Mouse (Mus musculus) right cerebral cortex, postnatal 14 days (tissue): Measurements from ENCODE around the gene Vmn1r218.
"Not testable (repeated sequence)": the region's sequence is repeated elsewhere in the genome, so short reads cannot be mapped to it uniquely, and the experiment has no call there.

ENCODE experiments used
- DNase-seq: peaks from one replicate; pipeline ENCODE4 v3.0.0; 2022

Gene Vmn1r218

GRCm38 (mm10) chr13:23133099-23133498 is at the start of gene Vmn1r218:
Gene Vmn1r218, plus strand, starts transcription at chr13:23133155.
- no peak for DNase-seq

- no peak for DNase-seq
These were observed 38.6 kb upstream of the Vmn1r218 start for GRCm38 (mm10) chr13:23094386-23094785.

GRCm38 (mm10) chr13:23118126-23118525 is 14.8 kb upstream of the Vmn1r218 start, which contains the start of gene Vmn1r217:
Gene Vmn1r217, minus strand, starts transcription at chr13:23118226.
- not testable (repeated sequence) for DNase-seq

GRCm38 (mm10) chr13:23120611-23121010 is 12.3 kb upstream of the Vmn1r218 start:
- no peak for DNase-seq

- no peak for DNase-seq
These were observed 546 bp downstream of the Vmn1r218 start for GRCm38 (mm10) chr13:23133501-23133900.

- DNase-seq: no peak
These were observed 5.9 kb downstream of the Vmn1r218 start for GRCm38 (mm10) chr13:23138880-23139279.

- DNase-seq: no peak
These were observed 24.9 kb downstream of the Vmn1r218 start for GRCm38 (mm10) chr13:23157848-23158247.

GRCm38 (mm10) chr13:23159012-23159411 is 26.1 kb downstream of the Vmn1r218 start, which contains the start of gene Vmn1r219:
Gene Vmn1r219, plus strand, starts transcription at chr13:23159312.
- no peak for DNase-seq

- not testable (repeated sequence) for DNase-seq
These were observed 33.5 kb downstream of the Vmn1r218 start for GRCm38 (mm10) chr13:23166471-23166870.

- no peak for DNase-seq
These were observed 54.9 kb downstream of the Vmn1r218 start, which contains the start of gene Vmn1r220 for GRCm38 (mm10) chr13:23187875-23188274. Gene Vmn1r220, minus strand, starts transcription at chr13:23187975.
